Mouse (Mus musculus): ENCODE measurements around the gene Nedd4.

Nedd4 gene

DNA sequence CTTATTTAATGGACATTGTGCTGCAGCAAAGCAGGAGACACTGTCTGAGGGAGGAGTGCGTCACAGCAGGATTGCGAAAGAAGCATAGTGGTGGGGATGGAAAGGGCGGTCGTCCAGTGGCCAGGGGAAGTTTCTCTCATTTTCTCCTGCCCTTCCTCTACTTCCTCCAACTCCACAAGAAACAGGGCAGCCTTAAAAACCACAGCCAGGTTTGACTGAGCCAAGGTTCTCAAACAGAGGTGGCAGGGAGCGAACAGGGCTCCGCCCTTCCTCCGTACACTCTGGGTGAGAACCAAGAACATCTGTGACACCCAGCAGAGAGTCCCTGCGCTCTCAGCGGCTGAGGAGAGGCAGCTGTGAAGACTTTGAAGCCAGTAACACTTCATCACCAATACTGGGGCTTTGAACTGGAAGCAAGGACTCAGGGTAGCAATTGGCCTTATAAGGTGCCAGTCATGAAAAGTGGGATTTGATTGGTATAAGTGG is 135.0 kb downstream of the Nedd4 start:
- DNase-seq = no peak

Measured in embryo, embryonic 11 days (tissue).